Mouse (Mus musculus): ENCODE data around the gene Thsd4.

- TF ChIP-seq CTCF (IDR thresholded peaks at IDR 0.05; ENCODE audit: low read depth) (no peak), EP300 (IDR thresholded peaks at IDR 0.05; ENCODE audit: low read depth) (no peak)
Measured at GRCm38 (mm10) chr9:60517148-60517547, 4.7 kb downstream of the Thsd4 start.
